Mouse (Mus musculus) liver, adult (tissue): ENCODE data around the gene Gm28308.

Experiments
- GATA4 ChIP-seq: IDR thresholded peaks from 2 replicates; pipeline ENCODE4 v1.6.1; 2014; ENCODE audit warnings: mild to moderate bottlenecking, low read length; ENCODE audit not compliant: insufficient replicate concordance

Gene Gm28308

DNA sequence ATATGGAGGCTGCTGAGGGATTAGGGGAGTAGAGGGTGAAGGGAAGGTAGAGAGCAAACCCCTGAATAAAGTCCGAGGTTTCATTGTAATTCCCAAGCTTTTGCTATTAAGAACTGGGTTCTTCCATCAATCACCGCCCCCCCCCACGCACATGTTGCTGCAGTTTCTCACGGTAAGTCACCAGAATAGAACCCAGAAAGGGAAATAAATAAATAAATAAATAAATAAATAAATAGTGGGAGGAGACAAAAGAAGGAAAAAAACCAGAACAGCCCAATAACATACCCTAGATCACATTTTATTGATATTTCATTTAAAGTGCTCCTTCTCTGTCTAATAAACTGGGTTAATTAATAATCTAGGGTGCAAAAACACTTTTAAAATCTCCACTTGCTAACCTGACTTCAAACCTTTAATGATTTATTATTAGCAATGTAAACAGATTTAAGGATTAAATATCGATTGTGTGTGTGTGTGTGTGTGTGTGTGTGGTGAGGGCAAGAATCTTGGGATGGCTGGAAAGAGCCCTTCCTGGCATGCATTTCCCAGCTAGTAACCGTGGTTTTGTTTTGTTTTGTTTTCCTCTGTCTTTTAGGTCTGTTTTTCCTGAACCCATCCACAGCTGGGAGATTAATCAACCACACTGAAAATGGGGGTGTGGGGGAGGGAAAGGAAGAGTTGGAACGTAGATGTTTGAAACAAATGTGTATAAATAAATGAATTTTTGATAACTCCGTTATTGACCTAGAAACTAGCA lies 51.6 kb downstream of the Gm28308 start:
- no peak for TF ChIP-seq GATA4

DNA sequence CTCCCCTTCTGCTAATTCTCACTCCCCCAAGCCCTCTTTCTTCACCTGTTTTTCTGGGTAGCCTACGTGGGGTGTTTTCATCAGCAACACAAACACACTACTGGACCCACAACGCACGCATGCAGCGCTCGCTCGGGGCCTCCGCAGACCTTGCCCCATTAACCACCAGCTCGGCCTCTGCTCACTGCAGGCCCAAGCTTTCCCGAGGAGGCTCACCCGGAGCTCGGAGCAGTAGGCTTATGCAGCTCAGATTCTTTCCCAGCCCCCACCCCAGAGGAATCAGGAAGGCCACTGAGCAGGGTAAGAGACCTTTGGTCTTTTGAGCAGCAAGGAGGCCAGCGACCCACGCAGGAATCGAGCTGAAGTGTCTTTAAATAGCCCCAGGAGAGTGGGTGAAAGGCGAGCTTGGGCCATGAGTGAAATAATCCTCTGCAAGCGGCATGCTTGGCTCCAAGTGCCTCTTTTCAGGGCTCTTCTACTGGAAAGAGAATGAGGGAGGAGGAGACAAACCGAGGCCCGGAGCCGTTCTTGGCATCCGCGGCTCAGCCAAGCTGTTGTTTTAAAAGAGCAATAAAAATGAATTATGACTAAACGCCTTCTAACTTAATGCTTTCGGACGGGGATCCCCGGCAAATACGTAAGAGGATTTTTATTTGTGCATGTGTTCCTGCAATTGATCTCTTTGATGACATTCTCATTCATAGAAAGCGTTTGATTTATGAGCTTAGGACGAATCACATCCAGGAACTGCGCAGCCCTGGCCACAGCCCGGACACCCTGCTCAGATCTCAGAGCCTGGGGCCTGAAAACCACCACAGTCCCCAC lies 52.4 kb downstream of the Gm28308 start:
- TF ChIP-seq GATA4, result no peak

- no peak for TF ChIP-seq GATA4
Measured at GRCm38 (mm10) chr6:52159979-52160378, 53.2 kb downstream of the Gm28308 start.

GRCm38 (mm10) chr6:52159164-52159761 lies 53.9 kb downstream of the Gm28308 start:
- no peak for TF ChIP-seq GATA4

- TF ChIP-seq GATA4, result no peak; the same call in 1 of the 2 replicates
Measured at GRCm38 (mm10) chr6:52158276-52159051, 54.7 kb downstream of the Gm28308 start, which contains the start of gene Hoxa1. Hoxa1 (minus strand) TSS chr6:52158317.

DNA sequence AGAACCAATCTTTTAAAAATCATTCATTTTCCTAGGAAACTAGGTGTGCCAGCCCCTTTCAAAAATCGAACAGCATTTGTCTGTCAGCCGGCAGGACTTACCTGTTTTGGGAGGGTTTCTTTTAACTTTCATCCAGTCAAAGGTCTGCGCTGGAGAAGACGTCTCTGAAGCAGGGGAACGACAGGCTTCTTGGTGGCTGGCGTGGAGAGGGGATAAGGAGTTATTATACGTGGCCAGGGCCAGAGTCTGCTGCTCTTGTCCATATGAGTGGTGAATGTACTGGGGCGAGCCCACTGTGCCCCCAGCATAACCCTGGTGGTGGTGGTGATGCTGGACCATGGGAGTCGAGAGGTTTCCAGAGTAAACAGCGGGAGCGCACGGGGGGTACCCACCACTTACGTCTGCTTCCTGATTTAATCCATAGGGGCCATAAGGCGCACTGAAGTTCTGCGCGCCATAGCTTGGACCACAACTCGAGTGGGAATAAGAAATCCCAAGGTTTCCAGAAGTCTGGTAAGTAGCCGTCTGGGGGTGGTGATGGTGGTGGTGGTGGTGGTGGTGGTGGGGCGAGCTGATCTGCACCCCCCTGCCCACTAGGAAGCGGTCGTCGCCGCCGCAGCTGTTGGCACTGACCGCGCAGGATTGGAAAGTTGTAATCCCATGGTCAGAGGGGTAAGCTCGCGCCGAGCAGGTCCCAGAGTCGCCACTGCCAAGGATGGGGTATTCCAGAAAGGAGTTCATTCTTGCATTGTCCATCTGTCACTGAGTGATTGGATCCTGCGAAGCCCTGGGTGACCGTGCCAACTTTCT lies 55.5 kb downstream of the Gm28308 start:
- TF ChIP-seq GATA4, result no peak

DNA sequence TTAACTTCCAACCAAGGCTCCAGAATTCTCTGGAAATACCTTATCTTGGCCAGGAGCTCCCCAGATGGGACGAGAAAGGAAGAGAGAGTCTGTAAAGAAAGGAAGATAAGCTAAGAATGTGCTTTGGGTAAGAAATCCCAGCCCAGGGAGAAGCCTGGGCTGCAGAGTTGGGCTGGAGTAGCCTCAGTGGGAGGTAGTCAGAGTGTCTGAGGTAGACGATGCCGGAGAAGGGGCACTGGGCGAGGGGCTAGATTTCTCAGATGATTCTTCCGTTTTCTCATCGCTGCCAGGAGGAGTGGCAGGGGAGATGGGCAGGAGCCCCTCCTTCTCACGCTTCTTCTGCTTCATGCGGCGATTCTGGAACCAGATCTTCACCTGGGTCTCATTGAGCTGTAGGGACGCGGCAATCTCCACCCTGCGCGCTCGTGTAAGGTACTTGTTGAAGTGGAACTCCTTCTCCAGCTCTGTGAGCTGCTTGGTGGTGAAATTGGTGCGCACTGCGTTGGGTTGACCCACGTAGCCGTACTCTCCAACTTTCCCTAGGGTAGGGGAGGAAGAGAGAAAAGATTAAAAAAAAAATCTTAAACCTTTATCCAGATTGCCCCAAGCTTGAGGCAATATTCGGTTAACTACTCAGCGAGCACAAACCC lies 56.5 kb downstream of the Gm28308 start:
- TF ChIP-seq GATA4, result no peak

GRCm38 (mm10) chr6:52155471-52155870 lies 57.7 kb downstream of the Gm28308 start:
- no peak for TF ChIP-seq GATA4

- no peak for TF ChIP-seq GATA4
Measured at GRCm38 (mm10) chr6:52154044-52154443, 59.1 kb downstream of the Gm28308 start.

- no peak for TF ChIP-seq GATA4
Measured at GRCm38 (mm10) chr6:52153270-52153669, 59.9 kb downstream of the Gm28308 start.

- no peak for TF ChIP-seq GATA4
Measured at GRCm38 (mm10) chr6:52152226-52153193, 60.6 kb downstream of the Gm28308 start.

- TF ChIP-seq GATA4, result no peak
Measured at GRCm38 (mm10) chr6:52151571-52151970, 61.6 kb downstream of the Gm28308 start.

GRCm38 (mm10) chr6:52150401-52150966 lies 62.7 kb downstream of the Gm28308 start:
- TF ChIP-seq GATA4, result no peak

DNA sequence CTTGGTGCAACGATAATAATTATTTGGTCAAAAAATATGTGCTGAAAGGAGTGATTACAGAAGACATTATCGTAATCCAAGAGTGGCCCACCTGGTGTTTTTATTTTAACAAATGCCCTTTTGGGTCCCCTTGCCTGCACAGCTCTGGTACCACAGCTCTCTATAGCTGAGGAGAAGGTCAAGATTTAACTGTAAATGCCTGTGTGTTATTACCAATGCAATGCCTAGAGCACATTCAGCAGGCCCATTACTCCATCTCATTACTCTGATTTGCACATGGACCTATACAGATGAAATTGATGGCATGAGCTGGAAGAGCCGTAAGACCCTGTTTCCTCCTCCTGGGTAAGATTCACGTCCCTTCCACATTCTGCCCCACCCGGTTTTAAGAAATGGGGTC lies 74.0 kb downstream of the Gm28308 start:
- no peak for TF ChIP-seq GATA4
